Mouse (Mus musculus) forebrain, embryonic 12.5 days (tissue): ENCODE data around the gene Rpl4. TPM values are rescaled to one million over a fixed set of nuclear protein-coding genes. Genes with fewer than 3 reads are reported as not detected.

Experiments used
- ATAC-seq: fragments of 200-750 bp; cut with Nextera tagmentation; 2 replicates; pipeline ENCODE4 v1.8.0; 2017; ENCODE audit warnings: moderate TSS enrichment; ENCODE audit not compliant: low FRiP score
- H3K27ac ChIP-seq: fragments of 300-500 bp; sonication (generic); 2 replicates; pipeline ENCODE4 v1.5.1; 2016; ENCODE audit warnings: mild to moderate bottlenecking
- H3K27me3 ChIP-seq: fragments of 300-500 bp; sonication (generic); 2 replicates; pipeline ENCODE4 v1.6.1; 2016; ENCODE audit warnings: mild to moderate bottlenecking
- H3K36me3 ChIP-seq: fragments of 300-500 bp; sonication (generic); replicated peaks from 2 replicates; pipeline ENCODE4 v1.6.1; 2016; ENCODE audit warnings: mild to moderate bottlenecking
- H3K4me1 ChIP-seq: fragments of 300-500 bp; sonication (generic); 2 replicates; pipeline ENCODE4 v1.6.1; 2016
- H3K4me2 ChIP-seq: fragments of 300-500 bp; sonication (generic); 2 replicates; pipeline ENCODE4 v1.6.1; 2016; ENCODE audit warnings: mild to moderate bottlenecking, moderate library complexity
- H3K4me3 ChIP-seq: fragments of 300-500 bp; sonication (generic); replicated peaks from 2 replicates; pipeline ENCODE4 v1.5.1; 2016; ENCODE audit warnings: mild to moderate bottlenecking
- H3K9ac ChIP-seq: fragments of 300-500 bp; sonication (generic); 2 replicates; pipeline ENCODE4 v1.6.1; 2016; ENCODE audit warnings: mild to moderate bottlenecking
- H3K9me3 ChIP-seq: fragments of 300-500 bp; sonication (generic); 2 replicates; pipeline ENCODE4 v1.6.1; 2016
- WGBS: fragments of 180-500 bp; shearing (Covaris S2); methylation state at CpG from one replicate; pipeline ENCODE4 v1.1.7; 2016; 5-methylcytosine and 5-hydroxymethylcytosine counted together
- microRNA-seq: library from miRNA; unstranded; fragments of <30 nt; microRNA quantifications from one replicate; pipeline ENCODE4, GENCODE M21; 2017
- polyA plus RNA-seq: library from polyadenylated mRNA; unstranded; fragments of >200 nt; fragmentation: Nextera tagmentation; extraction: Ambion mirVana; gene quantifications from 2 replicates; pipeline ENCODE4 v1.2.1, GENCODE M21; 2016

Gene Rpl4
- polyA plus RNA-seq, 1 experiment from 2014 or later, result 905 TPM

- H3K4me2 ChIP-seq, result no peak overlapping the region
- H3K36me3 ChIP-seq, result no peaks in the 10 kb centered on the region
- H3K27ac ChIP-seq, result no peak overlapping the region
- no peak for ATAC-seq
- no peaks in the 10 kb centered on the region for H3K9me3 ChIP-seq
- 0 out of 2 replicates have a peak, but pooled peaks cover 5% of the 10 kb centered on the region for H3K4me1 ChIP-seq
- H3K4me3 ChIP-seq, result no peak overlapping the region
- H3K27me3 ChIP-seq, result no peaks in the 10 kb centered on the region
- H3K9ac ChIP-seq, result no peak overlapping the region
Measured at GRCm38 (mm10) chr9:64225805-64226204, 52.6 kb downstream of the Rpl4 start.

GRCm38 (mm10) chr9:64227736-64228135, 54.6 kb downstream of the Rpl4 start:
- WGBS, result 87% methylated on average over 12 of the region's 12 CpGs
- H3K9me3 ChIP-seq, result no peaks in the 10 kb centered on the region
- H3K4me2 ChIP-seq, result no peak overlapping the region
- ATAC-seq, result no peak
- no peak overlapping the region for H3K4me3 ChIP-seq
- peaks cover 19% of the 10 kb centered on the region for H3K4me1 ChIP-seq
- H3K27me3 ChIP-seq, result no peaks in the 10 kb centered on the region
- H3K36me3 ChIP-seq, result no peaks in the 10 kb centered on the region
- no peak overlapping the region for H3K27ac ChIP-seq
- H3K9ac ChIP-seq, result no peak overlapping the region

Small RNAs within 50 kb of the gene (microRNA-seq; reads per million reads assigned to microRNA genes)
- not detected for gene Gm24106

Other genes starting within 250 kb of the Rpl4 start
- 5.2 and 6.5 TPM in 2 replicates for gene Smad6, start 151.3 kb upstream of the Rpl4 start, polyA plus RNA-seq
- gene Lctl, start 56.2 kb upstream of the Rpl4 start, polyA plus RNA-seq, result 0.14 TPM in 1 of 2 replicates, not detected in the other
- gene Zwilch, start 271 bp upstream of the Rpl4 start, polyA plus RNA-seq, result 31.8 and 33.5 TPM in 2 replicates
- gene Snapc5, start 5.9 kb downstream of the Rpl4 start, polyA plus RNA-seq, result 35.1 and 35.9 TPM in 2 replicates
- 1.7 and 3.5 TPM in 2 replicates for gene Uchl4, start 61.8 kb downstream of the Rpl4 start, polyA plus RNA-seq
- gene Map2k1, start 80.3 kb downstream of the Rpl4 start, polyA plus RNA-seq, result 55.5 and 56.0 TPM in 2 replicates
- gene Tipin, start 108.2 kb downstream of the Rpl4 start, polyA plus RNA-seq, result 252 and 254 TPM in 2 replicates
- gene Dis3l, start 167.9 kb downstream of the Rpl4 start, polyA plus RNA-seq, result 24.8 and 24.9 TPM in 2 replicates
- 3.8 and 5.2 TPM in 2 replicates for gene Megf11, start 212.3 kb downstream of the Rpl4 start, polyA plus RNA-seq